Mouse (Mus musculus): ENCODE results near the gene Cdca4.

DNA sequence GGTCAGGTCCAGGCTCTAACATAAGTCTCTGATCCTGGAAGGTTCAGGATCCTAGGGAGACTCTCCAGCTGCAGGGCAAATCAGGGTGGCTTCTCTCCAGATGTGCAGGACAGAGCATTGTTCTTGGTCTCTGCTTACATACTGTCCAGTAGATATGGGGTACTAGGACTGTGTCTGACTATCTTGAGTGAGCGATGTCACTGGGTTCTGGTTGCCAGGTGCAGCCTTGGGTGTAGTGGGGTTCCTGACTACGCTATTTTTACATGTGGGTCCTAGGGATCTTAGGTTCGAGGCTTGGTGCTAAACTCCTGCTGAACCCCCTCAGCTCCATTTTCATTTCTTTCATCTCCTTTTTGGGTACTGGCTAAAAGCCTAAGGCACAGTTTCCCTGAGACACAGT is 1.3 kb upstream of the Cdca4 start:
- TF ChIP-seq POLR2A (IDR thresholded peaks at IDR 0.05; ENCODE audit: low read depth, low read length), result no peak
- TF ChIP-seq CTCF (IDR thresholded peaks at IDR 0.05; ENCODE audit: borderline replicate concordance, insufficient read depth, low read length), result no peak
